Mouse (Mus musculus): ENCODE measurements at regions not wholly inside any gene's neighbourhood (a gene's known extent, or its start where the extent isn't known, plus 50 kb on each side); places are given as distances from the start of the nearest gene placed in this dataset.

DNA sequence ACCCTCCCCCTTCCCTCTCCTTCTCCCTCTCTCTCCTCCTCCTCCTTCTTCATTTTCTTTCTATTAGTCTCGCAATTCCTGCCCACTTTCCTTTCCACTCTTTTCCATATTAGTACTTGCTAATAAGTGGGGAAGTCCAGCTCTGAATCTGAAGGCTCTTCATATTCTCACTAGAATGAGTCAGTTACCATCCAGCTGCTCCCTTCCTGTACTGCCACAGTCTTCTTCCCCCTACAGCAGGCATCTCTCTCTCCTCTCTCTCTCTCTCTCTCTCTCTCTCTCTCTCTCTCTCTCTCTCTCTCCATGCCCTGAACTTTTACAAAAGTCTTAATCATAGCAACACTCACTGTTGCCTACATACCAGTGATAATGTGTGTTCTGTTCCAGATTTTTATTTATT is 226.6 kb upstream of the Pter start:
- no peak for ATAC-seq (ENCODE audit: low read depth)
- H3K27ac ChIP-seq (ENCODE audit: low read length): no peak overlapping the region
- no peak overlapping the region for H3K9ac ChIP-seq (ENCODE audit: low read length)
- WGBS: 42% methylated on average over 1 of the region's 1 CpGs
- H3K27me3 ChIP-seq (ENCODE audit: control insufficient read depth, insufficient read depth, low read depth, low read length): no peaks in the 10 kb centered on the region
- H3K4me2 ChIP-seq (ENCODE audit: low read depth, low read length): no peak overlapping the region
- H3K36me3 ChIP-seq (ENCODE audit: control insufficient read depth, insufficient read depth, low read length): no peaks in the 10 kb centered on the region
- H3K4me3 ChIP-seq (ENCODE audit: low read length): no peak overlapping the region
- H3K9me3 ChIP-seq (ENCODE audit: control insufficient read depth, low read length): no peaks in the 10 kb centered on the region
- no peaks in the 10 kb centered on the region for H3K4me1 ChIP-seq (replicated peaks; ENCODE audit: control insufficient read depth, insufficient read depth, low read length)

DNA sequence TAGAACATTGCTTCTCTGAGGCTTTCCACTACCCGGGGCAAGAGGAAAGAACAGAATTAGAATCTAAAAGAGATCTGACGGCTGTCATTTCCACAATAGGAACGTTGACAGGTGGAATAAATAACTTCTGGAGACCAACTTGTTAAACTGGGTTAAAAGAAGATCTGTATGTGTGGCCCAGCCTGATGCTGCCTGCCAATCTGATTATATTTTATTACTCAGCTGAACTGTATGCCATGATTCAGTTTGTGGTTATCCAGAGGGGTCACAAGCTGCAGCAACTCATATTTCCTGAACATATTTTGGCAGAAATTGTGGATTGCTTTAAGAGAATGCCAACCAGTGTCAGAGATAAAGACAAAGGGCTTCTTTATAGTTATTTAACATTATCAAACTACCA is 224.5 kb upstream of the Pter start:
- Histone ChIP-seq H3K36me3 (ENCODE audit: control insufficient read depth, insufficient read depth, low read length) (no peaks in the 10 kb centered on the region), H3K9me3 (ENCODE audit: control insufficient read depth, low read length) (no peaks in the 10 kb centered on the region), H3K9ac (ENCODE audit: low read length) (no peak overlapping the region), H3K4me3 (ENCODE audit: low read length) (no peak overlapping the region), H3K4me1 (replicated peaks; ENCODE audit: control insufficient read depth, insufficient read depth, low read length) (no peaks in the 10 kb centered on the region), H3K4me2 (ENCODE audit: low read depth, low read length) (no peak overlapping the region), H3K27me3 (ENCODE audit: control insufficient read depth, insufficient read depth, low read depth, low read length) (no peaks in the 10 kb centered on the region), H3K27ac (ENCODE audit: low read length) (no peak overlapping the region)
- WGBS: 60% methylated on average over 3 of the region's 3 CpGs
- no peak for ATAC-seq (ENCODE audit: low read depth)

DNA sequence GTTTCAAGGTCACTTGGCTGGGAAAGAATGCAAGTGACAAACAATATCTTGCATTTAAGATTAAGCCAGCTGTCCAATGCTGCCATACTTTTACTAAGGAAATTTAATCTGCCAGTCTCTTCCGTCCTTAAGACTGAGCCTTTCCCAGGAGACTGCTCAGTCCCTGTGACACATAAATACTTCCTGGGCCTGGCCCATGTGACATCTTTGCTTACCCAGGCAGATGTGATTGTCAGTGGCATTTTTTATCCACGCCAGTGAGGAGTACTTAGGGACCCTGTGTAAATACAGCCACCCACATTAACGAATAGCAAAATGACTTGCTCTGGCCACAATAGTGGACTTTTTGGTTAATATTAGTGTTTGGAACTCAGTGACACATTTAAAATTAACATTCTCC is 216.3 kb upstream of the Pter start:
- peaks cover 6% of the 10 kb centered on the region for H3K4me1 ChIP-seq (replicated peaks; ENCODE audit: control insufficient read depth, insufficient read depth, low read length)
- H3K36me3 ChIP-seq (ENCODE audit: control insufficient read depth, insufficient read depth, low read length): no peaks in the 10 kb centered on the region
- H3K27ac ChIP-seq (ENCODE audit: low read length): no peak overlapping the region
- no peak for ATAC-seq (ENCODE audit: low read depth)
- H3K9ac ChIP-seq (ENCODE audit: low read length): no peak overlapping the region
- H3K4me3 ChIP-seq (ENCODE audit: low read length): no peak overlapping the region
- H3K27me3 ChIP-seq (ENCODE audit: control insufficient read depth, insufficient read depth, low read depth, low read length): no peaks in the 10 kb centered on the region
- WGBS: 51% methylated on average over 3 of the region's 3 CpGs
- no peak overlapping the region for H3K4me2 ChIP-seq (ENCODE audit: low read depth, low read length)
- no peaks in the 10 kb centered on the region for H3K9me3 ChIP-seq (ENCODE audit: control insufficient read depth, low read length)

DNA sequence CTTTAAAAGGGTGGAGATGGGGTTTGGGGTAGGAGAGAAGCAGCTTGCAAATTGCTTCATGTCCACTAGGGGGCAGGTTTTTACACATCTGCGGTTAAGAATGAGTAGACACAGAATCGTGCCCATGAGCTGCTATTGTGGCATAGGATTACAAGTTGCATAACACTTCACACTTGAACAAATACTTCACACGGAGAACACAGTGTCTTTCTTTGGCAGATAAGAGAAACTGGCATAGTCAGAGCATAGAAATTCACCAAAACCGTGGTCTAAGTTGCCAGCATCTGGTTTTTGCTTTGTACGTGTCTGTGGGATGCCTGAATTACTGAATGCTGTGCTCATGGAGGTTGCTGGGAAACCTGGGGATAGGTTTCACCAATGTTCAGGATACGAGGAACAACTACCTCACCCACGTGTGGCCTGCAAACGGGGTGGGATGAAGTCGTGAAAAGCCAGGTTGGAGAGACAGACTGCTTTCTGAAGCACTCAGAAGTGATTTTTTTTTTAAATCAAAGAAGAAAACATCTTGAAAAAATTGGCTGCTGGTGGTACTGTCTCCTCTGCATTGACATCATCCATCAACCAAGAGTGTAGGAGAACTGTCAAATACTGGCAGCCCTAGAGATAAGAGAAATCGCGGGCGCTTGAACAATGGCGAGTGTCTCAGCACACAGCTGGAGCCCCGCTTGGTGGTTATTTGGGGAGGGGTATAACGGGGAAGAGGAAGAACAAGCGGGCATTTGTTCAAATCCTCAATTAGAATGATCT is 214.5 kb upstream of the Pter start:
- peak overlapping the region; percentile 43 for H3K4me2 ChIP-seq (ENCODE audit: low read depth, low read length)
- H3K36me3 ChIP-seq (ENCODE audit: control insufficient read depth, insufficient read depth, low read length): no peaks in the 10 kb centered on the region
- 9% methylated on average over 16 of the region's 16 CpGs for WGBS
- peaks cover 6% of the 10 kb centered on the region for H3K4me1 ChIP-seq (replicated peaks; ENCODE audit: control insufficient read depth, insufficient read depth, low read length)
- peak; percentile 38; the same call in 1 of the 2 replicates for ATAC-seq (ENCODE audit: low read depth)
- no peak overlapping the region for H3K27ac ChIP-seq (ENCODE audit: low read length)
- no peak overlapping the region for H3K9ac ChIP-seq (ENCODE audit: low read length)
- no peaks in the 10 kb centered on the region for H3K27me3 ChIP-seq (ENCODE audit: control insufficient read depth, insufficient read depth, low read depth, low read length)
- no peaks in the 10 kb centered on the region for H3K9me3 ChIP-seq (ENCODE audit: control insufficient read depth, low read length)
- no peak overlapping the region for H3K4me3 ChIP-seq (ENCODE audit: low read length)

DNA sequence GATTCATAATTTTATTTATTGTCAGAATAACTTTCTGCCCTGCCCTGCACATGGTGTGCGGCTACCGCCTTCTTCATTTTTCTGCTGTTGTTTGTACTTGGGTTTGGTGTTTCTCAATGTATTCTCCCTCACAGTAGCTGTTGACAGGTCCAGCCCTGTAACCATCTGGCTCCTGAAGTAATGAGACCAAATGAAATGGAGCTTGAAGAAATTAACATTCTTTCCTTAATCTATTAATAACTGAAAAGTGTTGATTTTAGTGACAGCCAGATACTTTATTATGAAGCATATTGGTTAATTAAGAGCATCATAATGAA is 214.0 kb upstream of the Pter start:
- Histone ChIP-seq H3K4me3 (ENCODE audit: low read length) (no peak overlapping the region), H3K36me3 (ENCODE audit: control insufficient read depth, insufficient read depth, low read length) (no peaks in the 10 kb centered on the region), H3K27ac (ENCODE audit: low read length) (no peak overlapping the region), H3K4me1 (replicated peaks; ENCODE audit: control insufficient read depth, insufficient read depth, low read length) (peaks cover 6% of the 10 kb centered on the region), H3K9me3 (ENCODE audit: control insufficient read depth, low read length) (no peaks in the 10 kb centered on the region), H3K4me2 (ENCODE audit: low read depth, low read length) (no peak overlapping the region), H3K27me3 (ENCODE audit: control insufficient read depth, insufficient read depth, low read depth, low read length) (no peaks in the 10 kb centered on the region), H3K9ac (ENCODE audit: low read length) (no peak overlapping the region)
- ATAC-seq (ENCODE audit: low read depth): no peak
- 54% methylated on average over 2 of the region's 2 CpGs for WGBS

DNA sequence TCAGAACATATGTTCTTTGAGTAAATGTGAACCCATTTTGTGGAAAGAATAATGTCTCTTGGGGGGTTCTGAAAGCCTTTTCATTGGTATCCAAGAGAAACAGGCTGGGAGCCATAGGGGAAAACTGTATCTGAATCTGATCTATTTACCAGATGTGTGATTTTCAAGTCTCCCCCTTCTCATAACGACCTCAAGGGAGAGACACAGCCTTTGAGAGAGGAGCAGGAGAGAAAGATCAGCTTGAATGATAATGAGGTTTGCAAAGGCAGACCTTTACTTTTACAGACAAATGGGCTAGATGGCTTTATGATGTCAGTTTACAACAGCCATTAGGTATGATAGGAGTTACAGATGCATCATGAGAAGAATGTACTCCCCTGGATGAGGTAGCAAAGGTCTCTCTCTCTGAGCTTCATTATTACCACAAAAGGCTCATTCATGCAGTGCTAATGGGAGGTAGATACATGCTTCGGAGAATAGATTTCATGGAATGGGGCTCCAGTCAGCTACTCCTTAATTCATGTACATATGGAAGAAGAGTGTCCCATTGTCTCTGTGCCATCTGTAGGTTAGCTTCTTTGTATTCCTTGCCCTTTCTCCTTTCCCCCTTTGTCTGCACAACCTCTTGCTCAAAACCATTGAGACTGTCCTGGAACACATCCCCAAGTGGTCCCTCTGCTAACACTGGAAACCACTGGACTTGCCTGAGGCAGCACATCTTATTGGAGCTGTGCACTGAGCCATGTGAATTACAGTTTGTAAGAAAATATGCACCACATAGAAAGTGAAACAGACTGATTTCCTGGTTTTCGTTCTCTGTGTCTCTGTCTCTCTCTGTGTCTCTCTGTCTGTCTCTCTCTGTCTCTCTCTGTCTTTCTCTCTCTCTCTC is 207.5 kb upstream of the Pter start:
- Histone ChIP-seq H3K9me3 (ENCODE audit: control insufficient read depth, low read length) (no peaks in the 10 kb centered on the region), H3K4me1 (replicated peaks; ENCODE audit: control insufficient read depth, insufficient read depth, low read length) (no peaks in the 10 kb centered on the region), H3K27me3 (ENCODE audit: control insufficient read depth, insufficient read depth, low read depth, low read length) (no peaks in the 10 kb centered on the region), H3K27ac (ENCODE audit: low read length) (no peak overlapping the region), H3K9ac (ENCODE audit: low read length) (no peak overlapping the region), H3K4me3 (ENCODE audit: low read length) (no peak overlapping the region), H3K4me2 (ENCODE audit: low read depth, low read length) (no peak overlapping the region), H3K36me3 (ENCODE audit: control insufficient read depth, insufficient read depth, low read length) (no peaks in the 10 kb centered on the region)
- 59% methylated on average over 3 of the region's 3 CpGs for WGBS
- ATAC-seq (ENCODE audit: low read depth): no peak

DNA sequence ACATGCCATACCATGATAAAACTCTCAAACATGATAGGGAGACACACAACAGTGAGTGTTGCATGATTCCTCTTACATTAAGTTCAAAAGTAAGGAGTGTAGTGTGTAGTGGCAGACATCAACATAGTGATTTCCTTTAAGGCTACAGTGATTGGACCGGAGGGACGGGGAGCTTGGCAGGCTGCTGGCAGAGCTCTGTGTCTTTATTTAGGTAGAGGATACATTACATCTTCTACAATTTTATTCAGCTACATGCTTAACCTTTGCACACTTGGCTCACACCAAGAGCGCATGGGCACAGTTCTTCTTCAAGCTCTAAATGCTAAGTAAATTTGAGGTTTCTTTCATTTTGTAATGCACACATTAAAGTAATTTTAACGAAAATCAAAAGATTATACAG is 194.6 kb upstream of the Pter start:
- WGBS: 54% methylated on average over 4 of the region's 4 CpGs

DNA sequence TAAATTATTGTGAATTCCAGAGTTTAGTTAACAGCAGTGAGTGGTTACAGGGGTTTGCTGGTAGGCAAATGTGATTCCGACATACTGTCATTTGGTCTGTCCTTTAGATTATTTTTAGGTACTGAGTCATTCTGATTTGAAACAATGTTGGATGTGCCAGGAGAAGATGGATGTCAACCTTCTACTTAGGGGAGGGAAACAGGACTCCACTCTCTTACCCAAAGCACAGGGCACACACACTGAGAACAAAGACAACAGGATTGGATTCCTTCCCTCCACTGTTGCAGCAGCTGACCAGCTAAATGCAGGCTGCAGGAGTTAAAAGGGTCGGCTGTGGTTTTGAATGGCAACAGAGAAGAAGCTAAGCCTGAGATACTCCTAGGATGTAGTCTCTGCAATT is 186.7 kb upstream of the Pter start:
- no peak overlapping the region for H3K27ac ChIP-seq (ENCODE audit: low read length)
- 50% methylated on average over 2 of the region's 2 CpGs for WGBS
- no peak overlapping the region for H3K4me3 ChIP-seq (ENCODE audit: low read length)
- H3K4me2 ChIP-seq (ENCODE audit: low read depth, low read length): no peak overlapping the region
- H3K9me3 ChIP-seq (ENCODE audit: control insufficient read depth, low read length): no peaks in the 10 kb centered on the region
- ATAC-seq (ENCODE audit: low read depth): no peak
- no peaks in the 10 kb centered on the region for H3K4me1 ChIP-seq (replicated peaks; ENCODE audit: control insufficient read depth, insufficient read depth, low read length)
- no peaks in the 10 kb centered on the region for H3K36me3 ChIP-seq (ENCODE audit: control insufficient read depth, insufficient read depth, low read length)
- H3K27me3 ChIP-seq (ENCODE audit: control insufficient read depth, insufficient read depth, low read depth, low read length): no peaks in the 10 kb centered on the region
- no peak overlapping the region for H3K9ac ChIP-seq (ENCODE audit: low read length)

More for the DNA sequence above, 194.6 kb upstream of the Pter start:
- Histone ChIP-seq H3K9ac (ENCODE audit: low read length) (no peak overlapping the region), H3K4me1 (replicated peaks; ENCODE audit: control insufficient read depth, insufficient read depth, low read length) (no peaks in the 10 kb centered on the region), H3K27ac (ENCODE audit: low read length) (no peak overlapping the region), H3K4me3 (ENCODE audit: low read length) (no peak overlapping the region), H3K36me3 (ENCODE audit: control insufficient read depth, insufficient read depth, low read length) (no peaks in the 10 kb centered on the region), H3K9me3 (ENCODE audit: control insufficient read depth, low read length) (no peaks in the 10 kb centered on the region), H3K4me2 (ENCODE audit: low read depth, low read length) (no peak overlapping the region), H3K27me3 (ENCODE audit: control insufficient read depth, insufficient read depth, low read depth, low read length) (no peaks in the 10 kb centered on the region)
- ATAC-seq (ENCODE audit: low read depth): no peak

DNA sequence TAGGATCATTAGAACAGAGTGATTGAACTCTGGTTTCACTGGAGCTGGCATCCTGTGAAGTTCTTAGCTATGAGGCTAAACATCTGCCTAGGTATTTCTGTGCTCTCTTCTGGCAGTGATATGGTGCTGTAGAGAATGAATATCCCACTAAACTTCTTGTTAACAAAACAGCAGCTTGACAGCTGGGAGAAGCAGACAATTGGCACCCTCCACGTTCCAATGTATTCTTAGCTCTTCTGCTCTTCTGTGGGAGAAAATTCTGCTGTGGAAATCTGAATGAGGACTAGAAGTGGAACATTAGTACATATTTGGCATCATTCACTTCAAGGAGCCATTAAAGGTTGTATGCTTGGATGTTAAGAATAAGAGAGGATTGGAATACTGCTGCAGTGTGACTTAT is 177.0 kb upstream of the Pter start:
- Histone ChIP-seq H3K9me3 (ENCODE audit: control insufficient read depth, low read length) (no peaks in the 10 kb centered on the region), H3K9ac (ENCODE audit: low read length) (no peak overlapping the region), H3K4me1 (replicated peaks; ENCODE audit: control insufficient read depth, insufficient read depth, low read length) (no peaks in the 10 kb centered on the region), H3K27ac (ENCODE audit: low read length) (no peak overlapping the region), H3K4me3 (ENCODE audit: low read length) (no peak overlapping the region), H3K36me3 (ENCODE audit: control insufficient read depth, insufficient read depth, low read length) (no peaks in the 10 kb centered on the region), H3K27me3 (ENCODE audit: control insufficient read depth, insufficient read depth, low read depth, low read length) (no peaks in the 10 kb centered on the region), H3K4me2 (ENCODE audit: low read depth, low read length) (no peak overlapping the region)
- 53% methylated on average over 1 of the region's 1 CpGs for whole genome bisulfite sequencing
- no peak for ATAC-seq (ENCODE audit: low read depth)
